Mouse (Mus musculus): Measurements from ENCODE around the gene Gm20696. TPM values are rescaled to one million over a fixed set of nuclear protein-coding genes. Genes with fewer than 3 reads are reported as not detected.

The Gm20696 gene
- polyA plus RNA-seq, 1 experiment from 2014 or later, result 2.5 TPM

GRCm38 (mm10) chr6:99443460-99443859 lies 223.1 kb downstream of the Gm20696 start:
- Histone ChIP-seq H3K9ac (replicated peaks; ENCODE audit: low read length) (no peak overlapping the region), H3K27me3 (ENCODE audit: control insufficient read depth, insufficient read depth, low read length) (no peaks in the 10 kb centered on the region), H3K4me2 (ENCODE audit: low read depth, low read length) (no peak overlapping the region), H3K4me3 (ENCODE audit: low read depth, low read length) (no peak overlapping the region), H3K27ac (replicated peaks; ENCODE audit: low read depth, low read length) (no peak overlapping the region), H3K4me1 (ENCODE audit: control insufficient read depth, insufficient read depth, low read length) (peaks cover 10% of the 10 kb centered on the region), H3K9me3 (replicated peaks; ENCODE audit: control insufficient read depth, low read length) (no peaks in the 10 kb centered on the region), H3K36me3 (replicated peaks; ENCODE audit: control insufficient read depth, insufficient read depth, low read depth, low read length) (no peaks in the 10 kb centered on the region)
- ATAC-seq (replicated peaks; ENCODE audit: insufficient number of reproducible peaks, low FRiP score, low TSS enrichment, low read depth) (no peak), DNase-seq (ENCODE audit: low spot score) (no peak)
- WGBS, result 82% methylated on average over 5 of the region's 5 CpGs

GRCm38 (mm10) chr6:99441100-99441499 lies 225.5 kb downstream of the Gm20696 start:
- 76% methylated on average over 7 of the region's 7 CpGs for WGBS
- no peaks in the 10 kb centered on the region for H3K27me3 ChIP-seq (ENCODE audit: control insufficient read depth, insufficient read depth, low read length)
- no peak overlapping the region for H3K27ac ChIP-seq (replicated peaks; ENCODE audit: low read depth, low read length)

GRCm38 (mm10) chr6:99440606-99441005 lies 226.0 kb downstream of the Gm20696 start:
- 88% methylated on average over 2 of the region's 2 CpGs for WGBS
- no peak for ATAC-seq (replicated peaks; ENCODE audit: insufficient number of reproducible peaks, low FRiP score, low TSS enrichment, low read depth)
- H3K27ac ChIP-seq (replicated peaks; ENCODE audit: low read depth, low read length), result no peak overlapping the region
- H3K9me3 ChIP-seq (replicated peaks; ENCODE audit: control insufficient read depth, low read length), result no peaks in the 10 kb centered on the region
- H3K4me2 ChIP-seq (ENCODE audit: low read depth, low read length), result no peak overlapping the region
- no peak overlapping the region for H3K4me3 ChIP-seq (ENCODE audit: low read depth, low read length)
- H3K9ac ChIP-seq (replicated peaks; ENCODE audit: low read length), result no peak overlapping the region
- DNase-seq (ENCODE audit: low spot score), result no peak
- H3K36me3 ChIP-seq (replicated peaks; ENCODE audit: control insufficient read depth, insufficient read depth, low read depth, low read length), result no peaks in the 10 kb centered on the region
- H3K4me1 ChIP-seq (ENCODE audit: control insufficient read depth, insufficient read depth, low read length), result peaks cover 10% of the 10 kb centered on the region
- no peaks in the 10 kb centered on the region for H3K27me3 ChIP-seq (ENCODE audit: control insufficient read depth, insufficient read depth, low read length)

More at GRCm38 (mm10) chr6:99441100-99441499, 225.5 kb downstream of the Gm20696 start:
- DNase-seq (ENCODE audit: low spot score) (no peak), ATAC-seq (replicated peaks; ENCODE audit: insufficient number of reproducible peaks, low FRiP score, low TSS enrichment, low read depth) (no peak)
- no peak overlapping the region for H3K4me3 ChIP-seq (ENCODE audit: low read depth, low read length)
- peaks cover 10% of the 10 kb centered on the region for H3K4me1 ChIP-seq (ENCODE audit: control insufficient read depth, insufficient read depth, low read length)
- H3K4me2 ChIP-seq (ENCODE audit: low read depth, low read length), result no peak overlapping the region
- H3K36me3 ChIP-seq (replicated peaks; ENCODE audit: control insufficient read depth, insufficient read depth, low read depth, low read length), result no peaks in the 10 kb centered on the region
- no peaks in the 10 kb centered on the region for H3K9me3 ChIP-seq (replicated peaks; ENCODE audit: control insufficient read depth, low read length)
- H3K9ac ChIP-seq (replicated peaks; ENCODE audit: low read length), result no peak overlapping the region

GRCm38 (mm10) chr6:99439878-99440361 lies 226.7 kb downstream of the Gm20696 start:
- DNase-seq (ENCODE audit: low spot score), result peak; percentile 62
- Histone ChIP-seq H3K4me1 (ENCODE audit: control insufficient read depth, insufficient read depth, low read length) (peaks cover 10% of the 10 kb centered on the region), H3K27me3 (ENCODE audit: control insufficient read depth, insufficient read depth, low read length) (no peaks in the 10 kb centered on the region), H3K4me2 (ENCODE audit: low read depth, low read length) (no peak overlapping the region), H3K36me3 (replicated peaks; ENCODE audit: control insufficient read depth, insufficient read depth, low read depth, low read length) (no peaks in the 10 kb centered on the region), H3K9ac (replicated peaks; ENCODE audit: low read length) (0 out of 2 replicates have a peak overlapping the region, but pooled peaks have one; percentile 7), H3K27ac (replicated peaks; ENCODE audit: low read depth, low read length) (peak overlapping the region; percentile 28; the same call in 1 of the 2 replicates), H3K9me3 (replicated peaks; ENCODE audit: control insufficient read depth, low read length) (no peaks in the 10 kb centered on the region), H3K4me3 (ENCODE audit: low read depth, low read length) (no peak overlapping the region)
- WGBS, result 2% methylated on average over 9 of the region's 9 CpGs
- ATAC-seq (replicated peaks; ENCODE audit: insufficient number of reproducible peaks, low FRiP score, low TSS enrichment, low read depth), result peak; percentile 39; the same call in 1 of the 2 replicates

- no peak for DNase-seq (ENCODE audit: low spot score)
- no peaks in the 10 kb centered on the region for H3K27me3 ChIP-seq (ENCODE audit: control insufficient read depth, insufficient read depth, low read length)
- H3K9ac ChIP-seq (replicated peaks; ENCODE audit: low read length), result no peak overlapping the region
- peaks cover 10% of the 10 kb centered on the region for H3K4me1 ChIP-seq (ENCODE audit: control insufficient read depth, insufficient read depth, low read length)
- no peaks in the 10 kb centered on the region for H3K9me3 ChIP-seq (replicated peaks; ENCODE audit: control insufficient read depth, low read length)
- no peaks in the 10 kb centered on the region for H3K36me3 ChIP-seq (replicated peaks; ENCODE audit: control insufficient read depth, insufficient read depth, low read depth, low read length)
- H3K4me3 ChIP-seq (ENCODE audit: low read depth, low read length), result no peak overlapping the region
- peak overlapping the region; percentile 28; the same call in 1 of the 2 replicates for H3K27ac ChIP-seq (replicated peaks; ENCODE audit: low read depth, low read length)
- H3K4me2 ChIP-seq (ENCODE audit: low read depth, low read length), result 0 out of 2 replicates have a peak overlapping the region, but pooled peaks have one; percentile 16
- no peak for ATAC-seq (replicated peaks; ENCODE audit: insufficient number of reproducible peaks, low FRiP score, low TSS enrichment, low read depth)
- WGBS, result 12% methylated on average over 9 of the region's 9 CpGs
These were observed 227.3 kb downstream of the Gm20696 start for GRCm38 (mm10) chr6:99439214-99439877.

- Histone ChIP-seq H3K9me3 (replicated peaks; ENCODE audit: control insufficient read depth, low read length) (no peaks in the 10 kb centered on the region), H3K4me3 (ENCODE audit: low read depth, low read length) (no peak overlapping the region), H3K36me3 (replicated peaks; ENCODE audit: control insufficient read depth, insufficient read depth, low read depth, low read length) (no peaks in the 10 kb centered on the region), H3K27ac (replicated peaks; ENCODE audit: low read depth, low read length) (no peak overlapping the region), H3K4me1 (ENCODE audit: control insufficient read depth, insufficient read depth, low read length) (peaks cover 10% of the 10 kb centered on the region), H3K4me2 (ENCODE audit: low read depth, low read length) (no peak overlapping the region), H3K27me3 (ENCODE audit: control insufficient read depth, insufficient read depth, low read length) (no peaks in the 10 kb centered on the region), H3K9ac (replicated peaks; ENCODE audit: low read length) (no peak overlapping the region)
- ATAC-seq (replicated peaks; ENCODE audit: insufficient number of reproducible peaks, low FRiP score, low TSS enrichment, low read depth) (no peak), DNase-seq (ENCODE audit: low spot score) (no peak)
- WGBS, result 93% methylated on average over 6 of the region's 6 CpGs
These were observed 230.2 kb downstream of the Gm20696 start for GRCm38 (mm10) chr6:99436371-99436770.

- Histone ChIP-seq H3K9me3 (replicated peaks; ENCODE audit: control insufficient read depth, low read length) (no peaks in the 10 kb centered on the region), H3K27me3 (ENCODE audit: control insufficient read depth, insufficient read depth, low read length) (no peaks in the 10 kb centered on the region), H3K4me1 (ENCODE audit: control insufficient read depth, insufficient read depth, low read length) (peaks cover 6% of the 10 kb centered on the region), H3K27ac (replicated peaks; ENCODE audit: low read depth, low read length) (no peak overlapping the region), H3K4me3 (ENCODE audit: low read depth, low read length) (no peak overlapping the region), H3K4me2 (ENCODE audit: low read depth, low read length) (no peak overlapping the region), H3K36me3 (replicated peaks; ENCODE audit: control insufficient read depth, insufficient read depth, low read depth, low read length) (no peaks in the 10 kb centered on the region), H3K9ac (replicated peaks; ENCODE audit: low read length) (no peak overlapping the region)
- ATAC-seq (replicated peaks; ENCODE audit: insufficient number of reproducible peaks, low FRiP score, low TSS enrichment, low read depth) (no peak), DNase-seq (ENCODE audit: low spot score) (no peak)
- 96% methylated on average over 10 of the region's 10 CpGs for whole genome bisulfite sequencing
These were observed 231.5 kb downstream of the Gm20696 start for GRCm38 (mm10) chr6:99435140-99435539.

- no peaks in the 10 kb centered on the region for H3K27me3 ChIP-seq (ENCODE audit: control insufficient read depth, insufficient read depth, low read length)
- no peaks in the 10 kb centered on the region for H3K4me1 ChIP-seq (ENCODE audit: control insufficient read depth, insufficient read depth, low read length)
- no peaks in the 10 kb centered on the region for H3K9me3 ChIP-seq (replicated peaks; ENCODE audit: control insufficient read depth, low read length)
- 91% methylated on average over 9 of the region's 9 CpGs for WGBS
- H3K4me2 ChIP-seq (ENCODE audit: low read depth, low read length), result no peak overlapping the region
- ATAC-seq (replicated peaks; ENCODE audit: insufficient number of reproducible peaks, low FRiP score, low TSS enrichment, low read depth) (no peak), DNase-seq (ENCODE audit: low spot score) (no peak)
- H3K27ac ChIP-seq (replicated peaks; ENCODE audit: low read depth, low read length), result no peak overlapping the region
- H3K9ac ChIP-seq (replicated peaks; ENCODE audit: low read length), result no peak overlapping the region
- H3K4me3 ChIP-seq (ENCODE audit: low read depth, low read length), result no peak overlapping the region
- H3K36me3 ChIP-seq (replicated peaks; ENCODE audit: control insufficient read depth, insufficient read depth, low read depth, low read length), result no peaks in the 10 kb centered on the region
These were observed 233.6 kb downstream of the Gm20696 start for GRCm38 (mm10) chr6:99433006-99433405.

Measured in embryonic facial prominence, embryonic 11.5 days (tissue).